Mouse (Mus musculus) liver, adult 2 months (tissue): Measurements from ENCODE around the gene Ptprg.

Source experiments
- CTCF ChIP-seq: fragments of 200-500 bp; IDR thresholded peaks from 2 replicates; pipeline ENCODE4 v1.5.1; 2011; ENCODE audit warnings: low read depth, low read length, control low read depth
- POLR2A ChIP-seq: fragments of 200-500 bp; IDR thresholded peaks from 2 replicates; pipeline ENCODE4 v1.6.1; 2011; ENCODE audit warnings: low read length, control low read depth; ENCODE audit not compliant: insufficient read depth; ENCODE audit errors: extremely low read depth

DNA sequence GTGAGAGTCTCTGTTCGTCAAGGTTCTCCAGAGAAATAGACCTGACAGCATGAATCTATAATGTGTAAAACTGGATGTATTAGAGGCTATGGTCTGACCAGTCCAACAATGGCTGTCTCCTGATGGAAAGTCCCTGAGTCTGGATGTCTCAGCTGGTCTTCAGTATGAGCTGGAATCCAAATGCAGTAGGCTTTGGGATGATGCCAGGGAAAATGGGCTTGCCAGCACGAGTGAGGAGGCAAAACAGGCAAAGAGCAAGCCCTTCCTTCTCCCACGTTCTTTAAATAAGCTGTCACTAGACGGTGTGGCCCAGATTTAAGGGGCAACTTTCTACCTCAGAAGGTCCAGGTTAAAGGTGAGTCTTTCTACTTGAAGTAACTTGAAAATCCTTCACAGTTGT lies 609.9 kb downstream of the Ptprg start:
- TF ChIP-seq POLR2A = no peak
- no peak for TF ChIP-seq CTCF
